Mouse (Mus musculus): ENCODE results near the gene Fbxw15. TPM values are rescaled to one million over a fixed set of nuclear protein-coding genes. Genes with fewer than 3 reads are reported as not detected.

Fbxw15 gene
- polyA plus RNA-seq (2012) = not detected in 2 replicates

DNA sequence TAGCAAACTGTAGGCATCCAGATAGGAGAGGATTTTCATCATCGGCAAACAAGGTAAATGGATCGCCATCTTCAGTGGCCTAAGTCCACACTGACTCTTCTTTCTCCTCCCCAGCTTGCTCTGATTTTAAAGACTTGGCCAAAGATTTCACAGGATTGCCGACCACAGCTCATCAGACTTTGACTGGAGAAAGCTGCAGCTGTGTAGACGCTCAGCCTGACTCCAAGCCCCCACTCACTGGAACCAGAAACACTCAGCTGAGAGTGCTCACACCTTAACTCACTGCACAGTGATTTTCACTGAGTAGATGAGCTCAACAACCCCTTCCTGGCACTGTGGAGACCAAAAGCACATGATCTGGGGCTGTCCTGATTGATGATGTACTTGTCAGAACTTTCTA, at the start of gene Fbxw15:
TSS of gene Fbxw15 (minus strand) at position 101 of the 400 bp plus-strand sequence.

Other genes with a start within 250 kb of the Fbxw15 start
- gene Fbxw28, start 228.6 kb downstream of the Fbxw15 start, polyA plus RNA-seq (2012) = not detected in 2 replicates
- gene Fbxw22, start 164.0 kb downstream of the Fbxw15 start, polyA plus RNA-seq (2012) = not detected in 2 replicates
- not detected in 2 replicates for gene Fbxw16, start 119.1 kb downstream of the Fbxw15 start, polyA plus RNA-seq (2012)
- not detected in 2 replicates for gene Fbxw19, start 72.4 kb downstream of the Fbxw15 start, polyA plus RNA-seq (2012)
- not detected in 2 replicates for gene Fbxw24, start 57.8 kb upstream of the Fbxw15 start, polyA plus RNA-seq (2012)
- gene Fbxw25, start 96.4 kb upstream of the Fbxw15 start, polyA plus RNA-seq (2012) = not detected in 2 replicates
- gene Fbxw18, start 134.4 kb upstream of the Fbxw15 start, polyA plus RNA-seq (2012) = not detected in 2 replicates
- not detected in 2 replicates for gene Fbxw26, start 177.8 kb upstream of the Fbxw15 start, polyA plus RNA-seq (2012)
- not detected in 2 replicates for gene Fbxw27, start 222.4 kb upstream of the Fbxw15 start, polyA plus RNA-seq (2012)
- not detected in 2 replicates for gene Spink8, start 244.0 kb upstream of the Fbxw15 start, polyA plus RNA-seq (2012)

All from megakaryocyte-erythroid progenitor cell, adult 5 weeks (primary cell).